Mouse (Mus musculus): ENCODE results near the gene Map3k6. TPM values are rescaled to one million over a fixed set of nuclear protein-coding genes. Genes with fewer than 3 reads are reported as not detected.

Map3k6 gene
- polyA plus RNA-seq, 1 experiment from 2014 or later: 1.9 TPM

- peaks cover 55% of the 10 kb centered on the region for H3K27me3 ChIP-seq (ENCODE audit: insufficient read depth, poor library complexity, severe bottlenecking)
- no peak overlapping the region for H3K4me3 ChIP-seq
- DNase-seq (ENCODE audit: low spot score): no peak
- peaks cover 53% of the 10 kb centered on the region for H3K4me1 ChIP-seq (replicated peaks)
- no peaks in the 10 kb centered on the region for H3K9me3 ChIP-seq
- H3K36me3 ChIP-seq: no peaks in the 10 kb centered on the region
- no peak overlapping the region for H3K27ac ChIP-seq
- WGBS: 83% methylated on average over 8 of the region's 8 CpGs
Observed at GRCm38 (mm10) chr4:133221701-133222100, 18.9 kb upstream of the Map3k6 start.

- peaks cover 48% of the 10 kb centered on the region for H3K27me3 ChIP-seq (ENCODE audit: insufficient read depth, poor library complexity, severe bottlenecking)
- no peaks in the 10 kb centered on the region for H3K9me3 ChIP-seq
- H3K27ac ChIP-seq: peak overlapping the region; percentile 70
- no peaks in the 10 kb centered on the region for H3K36me3 ChIP-seq
- DNase-seq (ENCODE audit: low spot score): no peak
- H3K4me3 ChIP-seq: no peak overlapping the region
- peaks cover 48% of the 10 kb centered on the region for H3K4me1 ChIP-seq (replicated peaks)
- WGBS: 38% methylated on average over 5 of the region's 5 CpGs
Observed at GRCm38 (mm10) chr4:133223875-133224274, 16.7 kb upstream of the Map3k6 start.

GRCm38 (mm10) chr4:133226073-133226472 lies 14.5 kb upstream of the Map3k6 start:
- Histone ChIP-seq H3K4me1 (replicated peaks) (peaks cover 52% of the 10 kb centered on the region), H3K9me3 (no peaks in the 10 kb centered on the region), H3K27me3 (ENCODE audit: insufficient read depth, poor library complexity, severe bottlenecking) (peaks cover 27% of the 10 kb centered on the region), H3K36me3 (no peaks in the 10 kb centered on the region), H3K27ac (0 out of 2 replicates have a peak overlapping the region, but pooled peaks have one; percentile 54), H3K4me3 (no peak overlapping the region)
- no peak for DNase-seq (ENCODE audit: low spot score)
- 69% methylated on average over 10 of the region's 10 CpGs for whole genome bisulfite sequencing

DNA sequence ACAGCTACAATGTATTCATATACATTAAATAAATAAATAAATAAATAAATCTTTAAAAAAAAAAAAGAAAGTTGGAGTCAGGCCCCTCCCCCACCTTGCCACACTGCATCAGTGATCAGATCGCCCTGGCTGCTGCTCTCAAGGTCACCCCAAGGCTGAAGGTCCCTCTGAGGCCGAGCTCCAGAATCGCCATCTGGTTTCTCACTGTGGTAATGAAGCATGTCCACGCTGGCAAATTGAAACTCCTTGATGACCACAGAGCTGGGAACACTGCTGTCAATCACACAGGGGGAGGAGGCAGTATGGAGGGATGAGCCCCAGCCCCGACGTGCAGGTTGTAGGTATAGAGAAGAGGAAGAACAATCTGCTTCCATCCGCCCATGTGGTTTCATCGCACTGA lies 13.0 kb upstream of the Map3k6 start:
- 59% methylated on average over 8 of the region's 8 CpGs for WGBS
- H3K36me3 ChIP-seq: no peaks in the 10 kb centered on the region
- peak; percentile 51 for DNase-seq (ENCODE audit: low spot score)
- H3K9me3 ChIP-seq: no peaks in the 10 kb centered on the region
- no peak overlapping the region for H3K4me3 ChIP-seq
- H3K27me3 ChIP-seq (ENCODE audit: insufficient read depth, poor library complexity, severe bottlenecking): peaks cover 15% of the 10 kb centered on the region
- no peak overlapping the region for H3K27ac ChIP-seq
- H3K4me1 ChIP-seq (replicated peaks): peaks cover 39% of the 10 kb centered on the region

GRCm38 (mm10) chr4:133229582-133229981 lies 11.0 kb upstream of the Map3k6 start:
- peak overlapping the region; percentile 41 for H3K27ac ChIP-seq

GRCm38 (mm10) chr4:133233285-133233976 lies 7.2 kb upstream of the Map3k6 start:
- WGBS: 42% methylated on average over 10 of the region's 10 CpGs

More at GRCm38 (mm10) chr4:133229582-133229981, 11.0 kb upstream of the Map3k6 start:
- 65% methylated on average over 8 of the region's 8 CpGs for WGBS
- no peaks in the 10 kb centered on the region for H3K36me3 ChIP-seq
- H3K4me3 ChIP-seq: no peak overlapping the region
- no peaks in the 10 kb centered on the region for H3K9me3 ChIP-seq
- no peak for DNase-seq (ENCODE audit: low spot score)
- peaks cover 20% of the 10 kb centered on the region for H3K4me1 ChIP-seq (replicated peaks)
- peaks cover 11% of the 10 kb centered on the region for H3K27me3 ChIP-seq (ENCODE audit: insufficient read depth, poor library complexity, severe bottlenecking)

DNA sequence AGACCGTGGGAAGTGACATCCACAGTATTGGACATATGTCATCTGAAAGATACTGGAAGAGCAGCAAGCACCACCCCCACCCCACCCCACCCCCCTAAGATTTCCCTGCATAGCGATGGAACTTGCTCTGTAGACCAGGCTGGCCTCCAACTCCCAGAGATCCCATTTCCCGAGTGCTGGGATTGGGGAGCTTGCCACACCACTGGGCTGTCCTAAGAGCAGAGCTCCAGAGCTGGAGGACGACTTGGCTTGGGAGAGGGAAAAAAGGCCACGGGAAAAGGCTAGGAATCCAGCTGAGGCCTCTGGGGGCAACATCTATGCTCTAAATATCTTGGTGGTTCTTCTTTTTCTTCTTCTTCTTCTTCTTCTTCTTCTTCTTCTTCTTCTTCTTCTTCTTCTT lies 5.8 kb upstream of the Map3k6 start:
- H3K4me1 ChIP-seq (replicated peaks): peaks cover 7% of the 10 kb centered on the region; the same call in 1 of the 2 replicates
- no peak overlapping the region for H3K27ac ChIP-seq
- no peaks in the 10 kb centered on the region for H3K36me3 ChIP-seq
- 58% methylated on average over 5 of the region's 5 CpGs for WGBS
- no peaks in the 10 kb centered on the region for H3K9me3 ChIP-seq
- peaks cover 53% of the 10 kb centered on the region for H3K27me3 ChIP-seq (ENCODE audit: insufficient read depth, poor library complexity, severe bottlenecking)
- H3K4me3 ChIP-seq: no peak overlapping the region
- DNase-seq (ENCODE audit: low spot score): no peak

More at GRCm38 (mm10) chr4:133233285-133233976, 7.2 kb upstream of the Map3k6 start:
- Histone ChIP-seq H3K4me3 (no peak overlapping the region), H3K4me1 (replicated peaks) (peaks cover 14% of the 10 kb centered on the region; the same call in 1 of the 2 replicates), H3K9me3 (no peaks in the 10 kb centered on the region), H3K27ac (no peak overlapping the region), H3K36me3 (no peaks in the 10 kb centered on the region), H3K27me3 (ENCODE audit: insufficient read depth, poor library complexity, severe bottlenecking) (peaks cover 39% of the 10 kb centered on the region)
- DNase-seq (ENCODE audit: low spot score): no peak

GRCm38 (mm10) chr4:133235415-133235814 lies 5.2 kb upstream of the Map3k6 start:
- Histone ChIP-seq H3K4me3 (no peak overlapping the region), H3K36me3 (no peaks in the 10 kb centered on the region), H3K9me3 (no peaks in the 10 kb centered on the region), H3K27me3 (ENCODE audit: insufficient read depth, poor library complexity, severe bottlenecking) (peaks cover 59% of the 10 kb centered on the region), H3K4me1 (replicated peaks) (peaks cover 6% of the 10 kb centered on the region), H3K27ac (no peak overlapping the region)
- WGBS: 82% methylated on average over 5 of the region's 5 CpGs
- DNase-seq (ENCODE audit: low spot score): no peak

GRCm38 (mm10) chr4:133237911-133238310 lies 2.7 kb upstream of the Map3k6 start:
- Histone ChIP-seq H3K36me3 (no peaks in the 10 kb centered on the region), H3K4me3 (no peak overlapping the region), H3K4me1 (replicated peaks) (peaks cover 29% of the 10 kb centered on the region), H3K27ac (peak overlapping the region; percentile 40; the same call in 1 of the 2 replicates), H3K27me3 (ENCODE audit: insufficient read depth, poor library complexity, severe bottlenecking) (peaks cover 76% of the 10 kb centered on the region), H3K9me3 (no peaks in the 10 kb centered on the region)
- 81% methylated on average over 4 of the region's 4 CpGs for WGBS
- no peak for DNase-seq (ENCODE audit: low spot score)

GRCm38 (mm10) chr4:133240934-133241908 lies 603 bp downstream of the Map3k6 start:
- H3K4me1 ChIP-seq (replicated peaks): peaks cover 38% of the 10 kb centered on the region
- peak; percentile 93 for DNase-seq (ENCODE audit: low spot score)
- H3K9me3 ChIP-seq: no peaks in the 10 kb centered on the region
- peak overlapping the region; percentile 86 for H3K27ac ChIP-seq
- H3K4me3 ChIP-seq: peak overlapping the region; percentile 67
- H3K27me3 ChIP-seq (ENCODE audit: insufficient read depth, poor library complexity, severe bottlenecking): peaks cover 93% of the 10 kb centered on the region
- under 1% methylated on average over 78 of the region's 78 CpGs for WGBS
- H3K36me3 ChIP-seq: no peaks in the 10 kb centered on the region

- Histone ChIP-seq H3K27me3 (ENCODE audit: insufficient read depth, poor library complexity, severe bottlenecking) (peaks cover 96% of the 10 kb centered on the region), H3K36me3 (no peaks in the 10 kb centered on the region), H3K27ac (no peak overlapping the region), H3K9me3 (no peaks in the 10 kb centered on the region), H3K4me3 (peak overlapping the region; percentile 67), H3K4me1 (replicated peaks) (peaks cover 42% of the 10 kb centered on the region)
- no peak for DNase-seq (ENCODE audit: low spot score)
- WGBS: 33% methylated on average over 11 of the region's 11 CpGs
Observed at GRCm38 (mm10) chr4:133241910-133242309, 1.3 kb downstream of the Map3k6 start.

DNA sequence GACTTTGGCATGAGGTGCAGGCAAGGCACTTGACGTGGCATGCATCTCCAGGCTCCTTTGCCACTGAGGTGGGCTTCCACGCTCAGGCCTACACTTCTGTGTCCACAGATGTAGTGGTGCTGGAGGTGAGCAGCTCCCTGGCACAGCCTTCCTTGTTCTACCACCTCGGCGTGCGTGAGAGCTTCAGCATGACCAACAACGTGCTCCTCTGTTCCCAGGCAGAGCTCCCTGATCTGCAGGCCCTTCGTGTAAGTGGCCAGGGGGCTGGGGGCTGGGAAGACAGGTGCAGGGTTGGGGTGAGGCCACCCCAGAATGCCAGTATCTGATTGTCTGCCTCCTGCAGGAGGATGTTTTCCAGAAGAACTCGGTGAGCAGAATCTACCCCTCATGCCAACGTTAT lies 2.1 kb downstream of the Map3k6 start:
- Histone ChIP-seq H3K9me3 (no peaks in the 10 kb centered on the region), H3K27me3 (ENCODE audit: insufficient read depth, poor library complexity, severe bottlenecking) (peaks cover 96% of the 10 kb centered on the region), H3K4me1 (replicated peaks) (peaks cover 47% of the 10 kb centered on the region), H3K36me3 (no peaks in the 10 kb centered on the region), H3K27ac (no peak overlapping the region), H3K4me3 (no peak overlapping the region)
- DNase-seq (ENCODE audit: low spot score): no peak
- WGBS: 51% methylated on average over 9 of the region's 9 CpGs

GRCm38 (mm10) chr4:133243538-133243937 lies 2.9 kb downstream of the Map3k6 start:
- Histone ChIP-seq H3K9me3 (no peaks in the 10 kb centered on the region), H3K36me3 (no peaks in the 10 kb centered on the region), H3K4me3 (no peak overlapping the region), H3K27ac (0 out of 2 replicates have a peak overlapping the region, but pooled peaks have one; percentile 16), H3K4me1 (replicated peaks) (peaks cover 44% of the 10 kb centered on the region), H3K27me3 (ENCODE audit: insufficient read depth, poor library complexity, severe bottlenecking) (peaks cover 98% of the 10 kb centered on the region)
- DNase-seq (ENCODE audit: low spot score): no peak
- 52% methylated on average over 13 of the region's 13 CpGs for WGBS

Data from hindbrain, embryonic 10.5 days (tissue).